Comparison of ENCODE assay signal across 10 mouse cellular contexts in genomic region chr2:120348120-120348519, GRCm38 (mm10). TPM values are rescaled to one million over a fixed set of nuclear protein-coding genes. Genes with fewer than 3 reads are reported as not detected.
DNase-seq lines count a peak whose midpoint lies in the region; ATAC-seq lines count a peak whose summit lies in the region.
"Had no signal": no experiment of that assay in that cellular context is flagged by ENCODE, and none has a peak within 500 bp of the region (broad histone marks: within the 10 kb centered on the region; RNA-seq: fewer than 3 reads in every experiment).

No protein-coding gene starts in this region.

- intact Hi-C loops in gastrocnemius, postnatal 14 days (cut with DNase I; ENCODE audit: low total_unique reads) = no loop called here

- peak; percentile 16 for DNase-seq in gastrocnemius, postnatal 14 days
- DNase-seq in gastrocnemius, adult 8-10 months (ENCODE audit: low spot score in 2 of 2) = no peak
- DNase-seq in brain, adult 2 months (ENCODE audit: low read depth, low spot score) = peak; percentile 52
- DNase-seq in kidney, postnatal 14 days = peak; percentile 32
- DNase-seq in cerebellum, adult 11-12 months = no peak
- DNase-seq in layer of hippocampus, adult 8-10 months (ENCODE audit: low spot score in 2 of 2) = no peak
- DNase-seq in spleen, postnatal 14 days (ENCODE audit: low spot score in 2 of 2) = no peak

- ATAC-seq in megakaryocyte progenitor cell, adult 5-6 weeks (replicated peaks; ENCODE audit: poor library complexity) = peak; percentile 81

RNA-seq across cellular contexts. Expression of gene Vps39, which starts 4.8 kb away (rescaled TPM):
- 10 to 100 TPM; 17.7 to 18.2 TPM for total RNA-seq in gastrocnemius, postnatal 14 days (2021)
- total RNA-seq in gastrocnemius, adult 8-10 months (2022) = 10 to 100 TPM; 19.9 to 26.3 (median 22.9) TPM
- 19.1 and 21.9 TPM in 2 replicates for total RNA-seq in megakaryocyte progenitor cell, adult 5-6 weeks (2015)
- 31.6 and 36.4 TPM in 2 replicates for total RNA-seq in megakaryocyte progenitor cell, adult 5-6 weeks (2017)
- total RNA-seq in layer of hippocampus, adult 8-10 months (2022) = 10 to 100 TPM; 63.9 to 80.8 (median 71.4) TPM

RNA-seq across cellular contexts. Expression of gene Pla2g4f, which starts 34.2 kb away (rescaled TPM):
- total RNA-seq in gastrocnemius, postnatal 14 days (2021) = not detected
- not detected for total RNA-seq in gastrocnemius, adult 8-10 months (2022)
- total RNA-seq in megakaryocyte progenitor cell, adult 5-6 weeks (2015) = not detected in 2 replicates
- not detected in 2 replicates for total RNA-seq in megakaryocyte progenitor cell, adult 5-6 weeks (2017)
- total RNA-seq in layer of hippocampus, adult 8-10 months (2022) = not detected
- total RNA-seq: left cerebral cortex, adult 2 months; megakaryocyte-erythroid progenitor cell, adult 5-6 weeks had no signal

RNA-seq across cellular contexts. Expression of gene Ganc, which starts 55.6 kb away (rescaled TPM):
- 10 to 100 TPM; 31.8 to 37.0 TPM for total RNA-seq in gastrocnemius, postnatal 14 days (2021)
- total RNA-seq in gastrocnemius, adult 8-10 months (2022) = 10 to 100 TPM; 36.3 to 42.9 (median 37.6) TPM
- 17.4 and 21.8 TPM in 2 replicates for total RNA-seq in megakaryocyte progenitor cell, adult 5-6 weeks (2015)
- total RNA-seq in megakaryocyte progenitor cell, adult 5-6 weeks (2017) = 18.8 and 25.2 TPM in 2 replicates
- 10 to 100 TPM; 12.1 to 19.1 (median 15.2) TPM for total RNA-seq in layer of hippocampus, adult 8-10 months (2022)

RNA-seq across cellular contexts. Expression of gene Tmem87a, which starts 55.8 kb away (rescaled TPM):
- total RNA-seq in gastrocnemius, postnatal 14 days (2021) = 10 to 100 TPM; 33.0 to 42.5 TPM
- total RNA-seq in gastrocnemius, adult 8-10 months (2022) = 10 to 100 TPM; 36.6 to 47.1 (median 43.3) TPM
- total RNA-seq in megakaryocyte progenitor cell, adult 5-6 weeks (2015) = 29.7 and 31.0 TPM in 2 replicates
- total RNA-seq in megakaryocyte progenitor cell, adult 5-6 weeks (2017) = 63.3 and 70.2 TPM in 2 replicates
- total RNA-seq in layer of hippocampus, adult 8-10 months (2022) = 10 to 100 TPM; 37.5 to 46.4 (median 40.1) TPM

RNA-seq across cellular contexts. Expression of gene Pla2g4d, which starts 59.1 kb away (rescaled TPM):
- not detected for total RNA-seq in gastrocnemius, postnatal 14 days (2021)
- not detected for total RNA-seq in gastrocnemius, adult 8-10 months (2022)
- total RNA-seq in megakaryocyte progenitor cell, adult 5-6 weeks (2015) = not detected in 2 replicates
- total RNA-seq in megakaryocyte progenitor cell, adult 5-6 weeks (2017) = not detected in 2 replicates
- total RNA-seq in layer of hippocampus, adult 8-10 months (2022) = not detected
- total RNA-seq: left cerebral cortex, adult 2 months; megakaryocyte-erythroid progenitor cell, adult 5-6 weeks had no signal

Comparison
In these comparisons a context has a peak if more than half of its experiments do, and no peak if none do; other contexts are left out.
1. DNase-seq: peak in gastrocnemius, postnatal 14 days (single experiment), brain, adult 2 months (single experiment) and kidney, postnatal 14 days (single experiment); none in gastrocnemius, adult 8-10 months (0 of 2), cerebellum, adult 11-12 months (single experiment), layer of hippocampus, adult 8-10 months (0 of 2) and spleen, postnatal 14 days (0 of 2).